Mouse (Mus musculus) embryonic facial prominence, embryonic 10.5 days (tissue): ENCODE results near the gene Mga. TPM values are rescaled to one million over a fixed set of nuclear protein-coding genes. Genes with fewer than 3 reads are reported as not detected.

ENCODE experiments used
- DNase-seq: peaks from one replicate; pipeline ENCODE4 v3.0.0-alpha.2; 2017; ENCODE audit warnings: low spot score
- H3K27ac ChIP-seq: fragments of 300-500 bp; sonication (generic); replicated peaks from 2 replicates; pipeline ENCODE4 v1.5.1; 2016; ENCODE audit warnings: mild to moderate bottlenecking
- H3K27me3 ChIP-seq: fragments of 300-500 bp; sonication (generic); replicated peaks from 2 replicates; pipeline ENCODE4 v1.6.1; 2016; ENCODE audit warnings: low read depth, mild to moderate bottlenecking; ENCODE audit not compliant: poor library complexity, severe bottlenecking
- H3K36me3 ChIP-seq: fragments of 300-500 bp; sonication (generic); replicated peaks from 2 replicates; pipeline ENCODE4 v1.6.1; 2016; ENCODE audit warnings: mild to moderate bottlenecking, moderate library complexity
- H3K4me1 ChIP-seq: fragments of 300-500 bp; sonication (generic); 2 replicates; pipeline ENCODE4 v1.6.1; 2016
- H3K4me3 ChIP-seq: fragments of 300-500 bp; sonication (generic); 2 replicates; pipeline ENCODE4 v1.5.1; 2016; ENCODE audit warnings: mild to moderate bottlenecking, moderate library complexity
- H3K9me3 ChIP-seq: fragments of 300-500 bp; sonication (generic); 2 replicates; pipeline ENCODE4 v1.6.1; 2016; ENCODE audit warnings: mild to moderate bottlenecking
- WGBS: fragments of 180-500 bp; shearing (Covaris S2); methylation state at CpG from one replicate; pipeline ENCODE4 v1.1.7; 2016; 5-methylcytosine and 5-hydroxymethylcytosine counted together
- polyA plus RNA-seq: library from polyadenylated mRNA; unstranded; fragments of >200 nt; fragmentation: Nextera tagmentation; extraction: Ambion mirVana; gene quantifications from 2 replicates; pipeline ENCODE4 v1.2.1, GENCODE M21; 2016

The Mga gene
- polyA plus RNA-seq, 1 experiment from 2014 or later, result 31.3 TPM

- peaks cover 24% of the 10 kb centered on the region for H3K4me1 ChIP-seq
- H3K27ac ChIP-seq, result no peak overlapping the region
- H3K9me3 ChIP-seq, result no peaks in the 10 kb centered on the region
- H3K27me3 ChIP-seq, result no peaks in the 10 kb centered on the region
- DNase-seq, result no peak
- WGBS, result 77% methylated on average over 2 of the region's 2 CpGs
- H3K4me3 ChIP-seq, result no peak overlapping the region
- H3K36me3 ChIP-seq, result 0 out of 2 replicates have a peak, but pooled peaks cover 4% of the 10 kb centered on the region
These were observed 95.3 kb downstream of the Mga start for GRCm38 (mm10) chr2:119992349-119992748.

- H3K36me3 ChIP-seq, result 0 out of 2 replicates have a peak, but pooled peaks cover 4% of the 10 kb centered on the region
- H3K27me3 ChIP-seq, result no peaks in the 10 kb centered on the region
- 60% methylated on average over 2 of the region's 2 CpGs for WGBS
- no peak for DNase-seq
- peaks cover 32% of the 10 kb centered on the region for H3K4me1 ChIP-seq
- H3K4me3 ChIP-seq, result no peak overlapping the region
- no peaks in the 10 kb centered on the region for H3K9me3 ChIP-seq
- H3K27ac ChIP-seq, result no peak overlapping the region
These were observed 96.5 kb downstream of the Mga start for GRCm38 (mm10) chr2:119993515-119993914.

DNA sequence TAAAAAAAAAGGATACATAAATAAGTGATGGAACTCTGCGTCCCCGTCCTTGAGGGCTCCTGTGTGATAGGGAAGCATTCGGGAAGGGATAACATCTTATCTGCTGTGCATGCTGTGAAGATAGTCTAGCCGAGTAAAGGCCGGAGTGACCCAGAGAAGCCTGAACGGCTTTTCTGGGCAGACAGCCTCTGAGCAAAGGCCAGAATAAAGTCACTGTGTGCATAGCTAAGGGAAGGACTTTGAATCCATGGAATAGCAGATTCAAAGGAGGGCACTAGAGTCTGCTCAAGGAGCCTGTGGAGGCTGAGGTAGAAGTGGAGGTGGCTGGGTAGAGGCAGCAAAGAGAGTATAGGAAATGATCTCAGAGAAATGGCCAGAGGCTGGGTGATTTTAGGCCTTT, 97.8 kb downstream of the Mga start:
- H3K27me3 ChIP-seq, result no peaks in the 10 kb centered on the region
- peak overlapping the region; percentile 79 for H3K27ac ChIP-seq
- no peak overlapping the region for H3K4me3 ChIP-seq
- peaks cover 32% of the 10 kb centered on the region for H3K4me1 ChIP-seq
- DNase-seq, result no peak
- peaks cover 7% of the 10 kb centered on the region; the same call in 1 of the 2 replicates for H3K36me3 ChIP-seq
- WGBS, result 90% methylated on average over 6 of the region's 6 CpGs
- H3K9me3 ChIP-seq, result no peaks in the 10 kb centered on the region

- Histone ChIP-seq H3K27ac (peak overlapping the region; percentile 79), H3K36me3 (peaks cover 9% of the 10 kb centered on the region; the same call in 1 of the 2 replicates)
- DNase-seq, result peak; percentile 50
These were observed 98.6 kb downstream of the Mga start for GRCm38 (mm10) chr2:119995391-119996281.

DNA sequence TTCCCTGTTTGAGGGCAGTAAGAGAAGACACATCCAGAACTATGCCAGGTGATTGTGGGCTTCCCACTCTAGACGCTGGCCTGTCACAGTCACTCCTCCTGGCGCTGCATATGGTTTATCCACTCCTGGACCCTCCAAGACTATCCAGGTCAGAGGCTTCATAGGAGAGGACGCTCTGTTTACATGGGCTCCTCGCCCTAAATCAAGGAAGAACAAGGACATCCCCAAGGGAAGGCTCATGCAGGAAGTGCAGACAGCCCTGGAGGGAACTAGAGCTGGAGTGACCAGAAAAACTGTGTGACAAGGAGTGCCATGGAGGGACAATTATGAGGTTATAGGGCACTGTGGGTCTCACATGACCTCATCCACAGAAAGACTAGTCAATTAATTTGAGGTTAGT, 100.3 kb downstream of the Mga start:
- peaks cover 13% of the 10 kb centered on the region; the same call in 1 of the 2 replicates for H3K36me3 ChIP-seq
- no peaks in the 10 kb centered on the region for H3K9me3 ChIP-seq
- WGBS, result 88% methylated on average over 4 of the region's 4 CpGs
- H3K4me3 ChIP-seq, result no peak overlapping the region
- no peaks in the 10 kb centered on the region for H3K27me3 ChIP-seq
- H3K4me1 ChIP-seq, result peaks cover 42% of the 10 kb centered on the region
- 0 out of 2 replicates have a peak overlapping the region, but pooled peaks have one; percentile 52 for H3K27ac ChIP-seq
- DNase-seq, result no peak

More at GRCm38 (mm10) chr2:119995391-119996281, 98.6 kb downstream of the Mga start:
- H3K4me3 ChIP-seq, result no peak overlapping the region
- 57% methylated on average over 9 of the region's 9 CpGs for WGBS
- no peaks in the 10 kb centered on the region for H3K27me3 ChIP-seq
- no peaks in the 10 kb centered on the region for H3K9me3 ChIP-seq
- H3K4me1 ChIP-seq, result peaks cover 31% of the 10 kb centered on the region

DNA sequence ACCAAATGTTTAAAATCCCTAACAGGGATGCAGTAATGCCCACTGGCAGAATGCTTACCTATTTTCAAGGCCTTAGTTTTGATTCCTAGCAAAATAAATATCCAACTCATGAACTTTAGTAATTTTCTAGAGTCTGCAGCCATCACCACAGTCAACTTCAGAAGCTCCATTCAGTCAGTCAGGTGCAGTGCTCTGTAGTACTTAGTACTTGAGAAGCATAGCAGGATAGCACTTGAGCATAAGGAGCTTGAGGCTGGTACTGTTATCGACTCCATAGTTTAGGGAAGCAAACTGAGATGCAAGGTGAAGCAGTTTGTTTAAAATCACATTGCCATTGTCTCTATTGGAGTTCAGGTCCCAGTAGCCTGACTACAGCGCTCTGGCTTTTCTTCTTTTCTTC, 102.7 kb downstream of the Mga start:
- H3K9me3 ChIP-seq, result no peaks in the 10 kb centered on the region
- no peak overlapping the region for H3K27ac ChIP-seq
- peaks cover 20% of the 10 kb centered on the region; the same call in 1 of the 2 replicates for H3K36me3 ChIP-seq
- DNase-seq, result no peak
- WGBS, result 92% methylated on average over 2 of the region's 2 CpGs
- no peaks in the 10 kb centered on the region for H3K27me3 ChIP-seq
- H3K4me1 ChIP-seq, result peaks cover 42% of the 10 kb centered on the region
- H3K4me3 ChIP-seq, result no peak overlapping the region

DNA sequence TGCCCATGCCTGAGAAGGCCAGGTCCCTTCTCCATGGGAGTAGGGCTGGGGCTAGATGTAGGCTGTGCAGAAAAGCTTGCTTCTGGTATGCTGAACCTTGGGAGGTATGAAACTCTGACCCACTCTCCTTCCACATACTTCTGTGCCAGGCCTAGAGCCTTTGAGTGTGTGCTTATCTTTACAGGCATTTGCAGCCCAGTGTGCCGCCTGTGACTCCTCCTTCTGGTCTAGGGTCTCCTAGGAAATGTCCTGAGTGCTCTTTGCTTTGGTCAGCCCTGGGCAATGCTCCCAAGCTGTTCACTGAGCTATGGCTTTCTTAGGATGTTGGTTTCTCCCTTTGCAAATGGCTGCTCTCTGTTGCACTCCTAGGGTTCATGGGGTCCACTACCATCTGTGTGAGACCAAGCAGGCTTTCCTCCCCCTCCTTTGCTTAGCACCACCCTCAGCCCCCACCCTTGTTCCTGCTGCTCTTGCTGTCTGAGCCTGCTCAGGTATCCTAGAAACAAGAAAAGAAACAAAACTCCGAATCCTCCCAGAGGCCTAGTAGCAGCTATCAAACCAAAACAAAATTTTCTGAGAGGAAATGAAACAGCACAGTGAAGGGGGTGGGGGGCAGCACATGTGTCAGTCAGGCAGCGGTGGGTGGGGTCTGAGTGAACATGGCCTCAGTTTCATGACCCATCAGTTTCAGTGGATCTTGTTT, 104.0 kb downstream of the Mga start:
- Histone ChIP-seq H3K9me3 (no peaks in the 10 kb centered on the region), H3K4me1 (peaks cover 30% of the 10 kb centered on the region), H3K36me3 (peaks cover 23% of the 10 kb centered on the region; the same call in 1 of the 2 replicates), H3K27ac (peak overlapping the region; percentile 57), H3K4me3 (no peak overlapping the region), H3K27me3 (no peaks in the 10 kb centered on the region)
- DNase-seq, result no peak
- 71% methylated on average over 3 of the region's 3 CpGs for WGBS

GRCm38 (mm10) chr2:120001956-120002355, 104.9 kb downstream of the Mga start:
- DNase-seq, result no peak
- Histone ChIP-seq H3K27ac (no peak overlapping the region), H3K4me1 (peaks cover 21% of the 10 kb centered on the region), H3K9me3 (no peaks in the 10 kb centered on the region), H3K27me3 (no peaks in the 10 kb centered on the region), H3K36me3 (peaks cover 19% of the 10 kb centered on the region; the same call in 1 of the 2 replicates), H3K4me3 (no peak overlapping the region)
- WGBS, result 70% methylated on average over 4 of the region's 4 CpGs

GRCm38 (mm10) chr2:120003970-120004369, 106.9 kb downstream of the Mga start:
- Histone ChIP-seq H3K36me3 (peaks cover 19% of the 10 kb centered on the region; the same call in 1 of the 2 replicates), H3K4me1 (peaks cover 16% of the 10 kb centered on the region), H3K27me3 (no peaks in the 10 kb centered on the region), H3K27ac (no peak overlapping the region), H3K4me3 (no peak overlapping the region), H3K9me3 (no peaks in the 10 kb centered on the region)
- 80% methylated on average over 2 of the region's 2 CpGs for WGBS
- DNase-seq, result no peak

GRCm38 (mm10) chr2:120006696-120007095, 109.7 kb downstream of the Mga start:
- 94% methylated on average over 7 of the region's 7 CpGs for WGBS

GRCm38 (mm10) chr2:120007680-120008210, 110.7 kb downstream of the Mga start:
- H3K4me3 ChIP-seq, result no peak overlapping the region
- H3K27ac ChIP-seq, result no peak overlapping the region
- no peak for DNase-seq
- 76% methylated on average over 4 of the region's 4 CpGs for WGBS
- no peaks in the 10 kb centered on the region for H3K27me3 ChIP-seq
- H3K9me3 ChIP-seq, result no peaks in the 10 kb centered on the region
- H3K36me3 ChIP-seq, result peaks cover 10% of the 10 kb centered on the region
- peaks cover 3% of the 10 kb centered on the region; the same call in 1 of the 2 replicates for H3K4me1 ChIP-seq

More at GRCm38 (mm10) chr2:120006696-120007095, 109.7 kb downstream of the Mga start:
- H3K4me1 ChIP-seq, result peaks cover 4% of the 10 kb centered on the region
- no peak for DNase-seq
- H3K36me3 ChIP-seq, result peaks cover 10% of the 10 kb centered on the region; the same call in 1 of the 2 replicates
- H3K27me3 ChIP-seq, result no peaks in the 10 kb centered on the region
- H3K27ac ChIP-seq, result no peak overlapping the region
- H3K4me3 ChIP-seq, result no peak overlapping the region
- H3K9me3 ChIP-seq, result no peaks in the 10 kb centered on the region

GRCm38 (mm10) chr2:120008672-120009071, 111.6 kb downstream of the Mga start:
- 49% methylated on average over 4 of the region's 4 CpGs for WGBS
- H3K4me3 ChIP-seq, result no peak overlapping the region
- no peak for DNase-seq
- no peak overlapping the region for H3K27ac ChIP-seq
- H3K4me1 ChIP-seq, result peaks cover 3% of the 10 kb centered on the region; the same call in 1 of the 2 replicates
- H3K9me3 ChIP-seq, result no peaks in the 10 kb centered on the region
- peaks cover 18% of the 10 kb centered on the region for H3K36me3 ChIP-seq
- H3K27me3 ChIP-seq, result no peaks in the 10 kb centered on the region
